Mouse (Mus musculus) gonadal fat pad, adult 2 months (tissue): ENCODE data around the gene Akap2. TPM values are rescaled to one million over a fixed set of nuclear protein-coding genes. Genes with fewer than 3 reads are reported as not detected.

Experiments
- DNase-seq: peaks from one replicate; pipeline ENCODE4 v3.0.0-alpha.2; 2012; ENCODE audit warnings: low read depth
- polyA plus RNA-seq: library from polyadenylated mRNA; depleted of rRNA; stranded (reverse); fragments of >200 nt; gene quantifications from 2 replicates; pipeline ENCODE4 v1.2.3, GENCODE M21; 2012; rRNA removed

Gene Akap2
- polyA plus RNA-seq, 1 experiment = 58.6 TPM

- no peak for DNase-seq
Measured at GRCm38 (mm10) chr4:57913021-57913420, 195.6 kb downstream of the Akap2 start.

GRCm38 (mm10) chr4:57914193-57915190, 197.0 kb downstream of the Akap2 start:
- DNase-seq = no peak

GRCm38 (mm10) chr4:57915216-57915965, 197.9 kb downstream of the Akap2 start:
- DNase-seq = peak; percentile 52

- DNase-seq = no peak
Measured at GRCm38 (mm10) chr4:57916201-57916661, 198.8 kb downstream of the Akap2 start, which contains the start of gene D630039A03Rik. Gene D630039A03Rik, minus strand, starts transcription at chr4:57916297.

- no peak for DNase-seq
Measured at GRCm38 (mm10) chr4:57916711-57917110, 199.3 kb downstream of the Akap2 start.

GRCm38 (mm10) chr4:57919494-57920423, 202.3 kb downstream of the Akap2 start:
- no peak for DNase-seq

GRCm38 (mm10) chr4:57920522-57920921, 203.1 kb downstream of the Akap2 start:
- DNase-seq = no peak

- no peak for DNase-seq
Measured at GRCm38 (mm10) chr4:57922171-57922570, 204.7 kb downstream of the Akap2 start.

- no peak for DNase-seq
Measured at GRCm38 (mm10) chr4:57924556-57925071, 207.2 kb downstream of the Akap2 start.

GRCm38 (mm10) chr4:57927464-57928205, 210.2 kb downstream of the Akap2 start:
- no peak for DNase-seq

GRCm38 (mm10) chr4:57930559-57931170, 213.2 kb downstream of the Akap2 start:
- no peak for DNase-seq

GRCm38 (mm10) chr4:57934181-57934580, 216.7 kb downstream of the Akap2 start:
- DNase-seq = no peak

GRCm38 (mm10) chr4:57937292-57937691, 219.8 kb downstream of the Akap2 start:
- no peak for DNase-seq

GRCm38 (mm10) chr4:57940631-57941030, 223.2 kb downstream of the Akap2 start:
- no peak for DNase-seq

GRCm38 (mm10) chr4:57942892-57943291, 225.4 kb downstream of the Akap2 start:
- DNase-seq = no peak

Other genes starting within 250 kb of the Akap2 start
- 2.6 and 3.7 TPM in 2 replicates for gene Pakap, start 149.5 kb upstream of the Akap2 start, polyA plus RNA-seq
- gene D630039A03Rik, start 198.6 kb downstream of the Akap2 start, polyA plus RNA-seq = 6.5 and 11.8 TPM in 2 replicates
- 169 and 174 TPM in 2 replicates for gene Txn1, start 238.8 kb downstream of the Akap2 start, polyA plus RNA-seq